Mouse (Mus musculus): Measurements from ENCODE around the gene Card14. TPM values are rescaled to one million over a fixed set of nuclear protein-coding genes. Genes with fewer than 3 reads are reported as not detected.

Card14 gene
- polyA plus RNA-seq, 1 experiment = not detected

DNA sequence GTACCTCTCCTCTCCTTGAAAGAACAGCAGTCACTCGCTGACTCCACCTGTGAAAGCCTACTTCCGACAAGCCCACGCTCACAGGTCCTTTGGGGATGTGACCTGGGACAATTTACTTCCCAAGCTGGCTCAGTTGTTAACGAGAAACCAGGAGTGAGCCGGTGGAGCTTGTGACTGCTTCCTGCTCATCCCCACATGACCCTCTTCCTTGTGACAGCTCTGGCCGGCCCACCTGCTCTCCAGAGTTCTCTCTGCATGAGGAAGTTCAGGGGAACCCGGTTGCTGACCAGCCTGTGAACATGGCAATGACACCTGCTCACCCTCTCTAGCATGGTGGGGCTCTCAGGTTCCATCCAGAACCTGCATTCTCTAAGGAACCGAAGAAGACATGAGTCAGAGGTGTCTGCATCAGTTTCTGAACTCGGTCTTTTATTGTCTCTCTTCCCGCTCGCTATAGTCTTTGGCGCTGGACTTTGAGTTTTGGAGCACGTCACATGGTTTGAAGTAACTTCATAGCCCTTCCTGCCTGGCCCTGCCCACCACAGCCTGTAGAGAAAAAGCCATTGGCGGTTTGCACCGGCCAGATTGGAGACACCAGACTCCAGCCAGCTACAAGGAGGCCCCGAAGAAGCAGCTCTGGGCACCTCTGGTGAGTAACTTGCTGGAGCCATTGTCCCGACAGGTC, 6.8 kb downstream of the Card14 start:
- TF ChIP-seq POLR2A (IDR thresholded peaks at IDR 0.05; ENCODE audit: insufficient read depth, low read depth, low read length) = no peak
- no peak for TF ChIP-seq CTCF (IDR thresholded peaks at IDR 0.05; ENCODE audit: insufficient read depth, low read depth, low read length)
- no peak overlapping the region for H3K4me3 ChIP-seq (ENCODE audit: insufficient read depth, low read depth, low read length)
- no peak overlapping the region for H3K27ac ChIP-seq (ENCODE audit: insufficient read depth, low read depth, low read length)
- H3K4me1 ChIP-seq (ENCODE audit: control insufficient read depth, insufficient read depth, low read length) = peaks cover 6% of the 10 kb centered on the region; the same call in 1 of the 2 replicates
- 80% methylated on average over 17 of the region's 17 CpGs for WGBS

DNA sequence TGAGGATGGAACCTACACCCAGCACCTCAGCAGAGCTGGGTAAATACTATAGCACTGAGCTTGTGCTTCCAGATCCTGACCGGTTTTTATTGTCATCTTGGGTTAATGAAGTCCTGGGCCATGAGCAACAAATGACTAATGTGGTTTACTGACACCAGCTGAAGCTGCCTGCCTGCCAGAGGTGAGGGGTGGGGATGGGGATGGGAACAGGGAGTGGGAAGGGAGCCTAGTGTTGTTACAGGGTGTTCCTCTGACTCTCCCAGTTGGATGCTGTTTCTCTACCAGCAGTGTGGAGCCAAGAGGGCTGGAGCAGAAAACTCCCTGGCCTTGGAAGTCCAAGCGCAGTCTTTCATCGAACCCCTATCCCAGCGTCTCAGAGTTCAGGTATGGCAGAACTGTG, 9.2 kb downstream of the Card14 start:
- no peak for TF ChIP-seq POLR2A (IDR thresholded peaks at IDR 0.05; ENCODE audit: insufficient read depth, low read depth, low read length)
- peaks cover 6% of the 10 kb centered on the region; the same call in 1 of the 2 replicates for H3K4me1 ChIP-seq (ENCODE audit: control insufficient read depth, insufficient read depth, low read length)
- H3K27ac ChIP-seq (ENCODE audit: insufficient read depth, low read depth, low read length) = no peak overlapping the region
- 76% methylated on average over 4 of the region's 4 CpGs for WGBS
- H3K4me3 ChIP-seq (ENCODE audit: insufficient read depth, low read depth, low read length) = no peak overlapping the region

DNA sequence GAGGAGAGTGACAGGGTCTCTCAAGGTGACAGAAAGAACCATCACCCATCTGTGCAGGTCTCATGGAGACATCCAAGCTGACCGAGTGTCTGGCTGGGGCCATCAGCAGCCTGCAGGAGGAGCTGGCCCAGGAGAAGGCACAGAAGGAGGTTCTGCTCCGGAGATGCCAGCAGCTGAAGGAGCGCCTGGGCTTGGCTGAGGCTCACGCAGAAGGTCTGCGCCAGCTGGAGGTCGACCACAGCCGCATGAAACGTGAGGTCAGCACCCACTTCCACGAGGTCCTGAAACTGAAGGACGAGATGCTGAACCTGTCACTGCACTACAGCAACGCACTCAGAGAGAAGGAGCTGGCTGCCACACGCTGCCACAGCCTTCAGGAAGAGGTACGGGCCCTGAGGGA, 15.0 kb downstream of the Card14 start:
- TF ChIP-seq CTCF (IDR thresholded peaks at IDR 0.05; ENCODE audit: insufficient read depth, low read depth, low read length) (no peak), POLR2A (IDR thresholded peaks at IDR 0.05; ENCODE audit: insufficient read depth, low read depth, low read length) (no peak)
- Histone ChIP-seq H3K4me1 (ENCODE audit: control insufficient read depth, insufficient read depth, low read length) (no peaks in the 10 kb centered on the region), H3K27ac (ENCODE audit: insufficient read depth, low read depth, low read length) (no peak overlapping the region), H3K4me3 (ENCODE audit: insufficient read depth, low read depth, low read length) (no peak overlapping the region)
- WGBS = 81% methylated on average over 13 of the region's 13 CpGs

DNA sequence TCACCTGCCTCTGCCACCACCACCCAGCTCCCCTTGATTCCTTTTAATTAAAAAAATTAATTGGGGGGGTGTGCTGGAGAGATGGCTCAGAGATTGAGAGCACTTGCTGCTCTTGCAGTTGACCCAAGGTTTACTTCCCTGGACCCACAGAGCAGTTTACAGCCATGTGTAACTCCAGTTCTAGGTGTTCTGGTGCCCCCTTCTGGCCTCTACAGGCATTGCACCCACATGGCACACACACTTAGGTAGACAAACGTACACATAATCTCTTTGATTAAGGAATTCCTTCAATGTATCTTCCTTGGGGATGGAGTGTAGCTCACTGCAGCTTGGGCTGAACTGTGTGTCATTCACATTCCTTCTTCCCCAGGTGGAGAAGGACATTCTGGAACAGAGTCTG, 17.5 kb downstream of the Card14 start:
- Histone ChIP-seq H3K4me3 (ENCODE audit: insufficient read depth, low read depth, low read length) (no peak overlapping the region), H3K4me1 (ENCODE audit: control insufficient read depth, insufficient read depth, low read length) (no peaks in the 10 kb centered on the region), H3K27ac (ENCODE audit: insufficient read depth, low read depth, low read length) (no peak overlapping the region)
- TF ChIP-seq CTCF (IDR thresholded peaks at IDR 0.05; ENCODE audit: insufficient read depth, low read depth, low read length) (no peak), POLR2A (IDR thresholded peaks at IDR 0.05; ENCODE audit: insufficient read depth, low read depth, low read length) (no peak)
- WGBS = 84% methylated on average over 1 of the region's 1 CpGs

DNA sequence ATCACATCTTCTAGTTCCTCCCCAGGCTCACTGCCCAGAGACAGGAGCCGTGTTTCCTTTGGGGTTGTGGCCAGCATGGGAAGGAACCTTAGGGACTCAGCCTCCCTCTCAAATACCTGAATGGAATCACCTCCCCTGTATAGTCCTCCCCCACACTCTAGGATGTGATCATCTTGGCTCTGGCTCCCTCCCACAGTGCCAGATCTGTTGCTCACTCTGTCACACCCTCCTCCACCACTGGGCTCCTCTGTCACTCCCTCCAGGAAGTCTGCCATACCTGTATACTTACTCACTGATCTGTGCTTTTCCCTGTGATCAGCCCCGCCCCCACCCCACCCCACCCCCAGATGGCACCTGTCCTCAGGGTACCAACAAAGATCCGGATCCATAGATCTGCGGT, 23.0 kb downstream of the Card14 start:
- no peaks in the 10 kb centered on the region for H3K4me1 ChIP-seq (ENCODE audit: control insufficient read depth, insufficient read depth, low read length)
- no peak overlapping the region for H3K27ac ChIP-seq (ENCODE audit: insufficient read depth, low read depth, low read length)
- 66% methylated on average over 4 of the region's 4 CpGs for WGBS
- no peak overlapping the region for H3K4me3 ChIP-seq (ENCODE audit: insufficient read depth, low read depth, low read length)
- TF ChIP-seq POLR2A (IDR thresholded peaks at IDR 0.05; ENCODE audit: insufficient read depth, low read depth, low read length) = no peak
- no peak for TF ChIP-seq CTCF (IDR thresholded peaks at IDR 0.05; ENCODE audit: insufficient read depth, low read depth, low read length)

DNA sequence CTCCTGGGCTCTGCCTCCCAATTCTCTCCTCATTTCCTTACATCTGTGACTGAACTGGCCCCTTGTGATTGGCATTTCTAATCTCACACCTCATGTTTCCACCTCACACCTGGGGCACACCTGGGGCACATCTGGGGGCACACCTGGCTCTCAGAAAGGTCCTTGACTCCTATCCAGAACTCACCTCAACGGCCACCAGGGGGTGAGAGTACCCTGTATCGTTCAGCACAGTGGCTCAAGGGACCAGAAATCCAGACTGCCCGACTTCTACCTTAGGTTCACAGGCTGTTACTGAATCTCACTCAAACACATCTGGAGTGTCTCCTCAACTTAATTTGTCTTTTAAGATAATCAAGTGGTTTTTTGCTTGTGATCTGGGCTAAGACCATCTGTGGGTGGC, 24.4 kb downstream of the Card14 start:
- WGBS = 56% methylated on average over 3 of the region's 3 CpGs
- Histone ChIP-seq H3K4me3 (ENCODE audit: insufficient read depth, low read depth, low read length) (no peak overlapping the region), H3K27ac (ENCODE audit: insufficient read depth, low read depth, low read length) (no peak overlapping the region), H3K4me1 (ENCODE audit: control insufficient read depth, insufficient read depth, low read length) (no peaks in the 10 kb centered on the region)
- no peak for TF ChIP-seq CTCF (IDR thresholded peaks at IDR 0.05; ENCODE audit: insufficient read depth, low read depth, low read length)
- no peak for TF ChIP-seq POLR2A (IDR thresholded peaks at IDR 0.05; ENCODE audit: insufficient read depth, low read depth, low read length)

DNA sequence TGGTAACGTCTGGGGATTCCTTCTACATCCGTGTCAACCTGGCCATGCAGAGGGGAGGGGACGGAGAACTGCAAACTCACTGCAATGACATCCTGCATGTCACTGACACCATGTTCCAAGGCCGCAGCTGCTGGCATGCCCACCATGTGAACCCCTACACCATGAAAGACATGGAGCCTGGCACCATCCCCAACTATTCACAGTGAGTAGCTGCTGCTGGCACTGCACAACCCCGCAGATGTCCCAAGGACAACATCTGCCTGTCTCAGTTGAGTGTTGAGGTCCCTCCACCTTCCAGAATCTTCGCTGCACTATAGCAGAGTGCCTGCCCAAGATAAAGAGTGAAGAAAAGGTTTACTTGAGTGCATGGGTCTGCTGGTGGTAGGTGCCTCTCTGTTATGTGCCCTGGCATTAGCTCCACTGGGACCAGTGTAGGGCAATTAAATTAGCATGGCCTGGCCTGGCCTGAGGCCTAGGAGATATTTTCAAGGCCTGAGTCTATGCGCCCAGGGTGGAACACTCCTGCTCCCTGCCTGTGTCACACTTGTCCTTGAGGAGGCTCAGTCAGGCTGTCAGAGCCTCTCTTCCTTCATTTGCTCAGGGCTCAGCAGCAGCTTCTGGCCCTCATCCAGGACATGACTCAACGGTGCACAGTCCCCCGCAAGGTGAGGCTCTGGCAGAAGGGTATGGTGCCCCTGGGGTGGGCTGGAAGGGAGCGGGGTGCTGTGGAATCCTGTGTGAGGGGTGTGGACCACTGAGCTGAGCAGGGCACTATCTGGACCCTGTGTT, 30.9 kb downstream of the Card14 start:
- H3K27ac ChIP-seq (ENCODE audit: insufficient read depth, low read depth, low read length) = no peak overlapping the region
- no peak overlapping the region for H3K4me3 ChIP-seq (ENCODE audit: insufficient read depth, low read depth, low read length)
- H3K4me1 ChIP-seq (ENCODE audit: control insufficient read depth, insufficient read depth, low read length) = no peaks in the 10 kb centered on the region
- TF ChIP-seq POLR2A (IDR thresholded peaks at IDR 0.05; ENCODE audit: insufficient read depth, low read depth, low read length) (no peak), CTCF (IDR thresholded peaks at IDR 0.05; ENCODE audit: insufficient read depth, low read depth, low read length) (no peak)
- 78% methylated on average over 10 of the region's 10 CpGs for WGBS

DNA sequence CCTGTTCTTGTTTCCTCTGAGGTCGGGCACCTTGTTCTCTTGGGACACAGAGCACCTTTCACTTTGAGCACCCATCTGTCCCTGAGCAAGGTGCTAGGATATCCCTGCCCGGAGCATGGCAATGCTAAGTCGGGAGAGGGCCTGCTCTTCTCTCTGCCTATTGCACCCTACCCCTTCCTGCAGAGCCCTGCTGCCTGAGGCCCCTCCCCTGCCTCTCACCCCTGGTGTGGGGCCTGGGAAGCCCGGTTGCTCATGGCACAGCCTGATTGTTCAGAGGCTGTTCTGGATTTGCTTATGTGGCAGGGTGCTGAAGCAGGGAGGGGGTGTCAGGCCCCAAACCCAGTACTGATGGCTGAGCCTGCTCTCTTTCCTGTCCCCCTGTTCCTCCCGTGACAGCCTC, 31.6 kb downstream of the Card14 start:
- no peak overlapping the region for H3K4me3 ChIP-seq (ENCODE audit: insufficient read depth, low read depth, low read length)
- H3K27ac ChIP-seq (ENCODE audit: insufficient read depth, low read depth, low read length) = no peak overlapping the region
- 54% methylated on average over 5 of the region's 5 CpGs for WGBS
- no peak for TF ChIP-seq CTCF (IDR thresholded peaks at IDR 0.05; ENCODE audit: insufficient read depth, low read depth, low read length)
- no peaks in the 10 kb centered on the region for H3K4me1 ChIP-seq (ENCODE audit: control insufficient read depth, insufficient read depth, low read length)

DNA sequence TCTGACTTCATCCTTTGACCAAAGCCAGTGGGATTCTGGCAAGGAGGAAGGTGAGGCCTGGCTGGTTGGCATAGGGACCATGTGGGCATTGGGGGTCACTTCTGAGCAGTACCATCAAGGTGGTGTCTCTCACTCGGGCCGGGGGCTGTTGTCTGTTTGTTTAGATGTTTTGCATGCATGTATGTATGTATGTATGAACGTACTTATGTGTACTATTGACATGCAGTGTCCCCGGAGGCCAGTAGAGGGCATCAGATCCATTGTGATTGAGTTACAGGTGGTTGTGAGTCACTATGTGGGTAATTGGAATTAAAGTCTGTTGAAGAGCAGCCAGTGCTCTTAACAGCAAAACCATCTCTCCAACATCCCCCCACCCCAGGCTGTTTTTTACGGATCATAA, 32.1 kb downstream of the Card14 start:
- H3K4me3 ChIP-seq (ENCODE audit: insufficient read depth, low read depth, low read length) = no peak overlapping the region
- peaks cover 4% of the 10 kb centered on the region; the same call in 1 of the 2 replicates for H3K4me1 ChIP-seq (ENCODE audit: control insufficient read depth, insufficient read depth, low read length)
- TF ChIP-seq CTCF (IDR thresholded peaks at IDR 0.05; ENCODE audit: insufficient read depth, low read depth, low read length) (no peak), POLR2A (IDR thresholded peaks at IDR 0.05; ENCODE audit: insufficient read depth, low read depth, low read length) (no peak)
- H3K27ac ChIP-seq (ENCODE audit: insufficient read depth, low read depth, low read length) = no peak overlapping the region
- WGBS = 6% methylated on average over 5 of the region's 5 CpGs

All from olfactory bulb, adult 2 months (tissue).